Mouse (Mus musculus) small intestine, adult 2 months (tissue): ENCODE data around the gene Rnf212.

Experiments
- CTCF ChIP-seq: fragments of 200-500 bp; IDR thresholded peaks from 2 replicates; pipeline ENCODE4 v1.5.1; 2012; ENCODE audit warnings: low read depth, mild to moderate bottlenecking, control low read depth, inconsistent platforms, low read length, moderate library complexity, mixed read lengths; ENCODE audit not compliant: insufficient replicate concordance, insufficient read length; ENCODE audit errors: extremely low read depth
- POLR2A ChIP-seq: fragments of 200-500 bp; IDR thresholded peaks from 2 replicates; pipeline ENCODE4 v1.6.1; 2012; ENCODE audit warnings: low read depth, mild to moderate bottlenecking, control low read depth, inconsistent platforms, low read length, moderate library complexity

DNA sequence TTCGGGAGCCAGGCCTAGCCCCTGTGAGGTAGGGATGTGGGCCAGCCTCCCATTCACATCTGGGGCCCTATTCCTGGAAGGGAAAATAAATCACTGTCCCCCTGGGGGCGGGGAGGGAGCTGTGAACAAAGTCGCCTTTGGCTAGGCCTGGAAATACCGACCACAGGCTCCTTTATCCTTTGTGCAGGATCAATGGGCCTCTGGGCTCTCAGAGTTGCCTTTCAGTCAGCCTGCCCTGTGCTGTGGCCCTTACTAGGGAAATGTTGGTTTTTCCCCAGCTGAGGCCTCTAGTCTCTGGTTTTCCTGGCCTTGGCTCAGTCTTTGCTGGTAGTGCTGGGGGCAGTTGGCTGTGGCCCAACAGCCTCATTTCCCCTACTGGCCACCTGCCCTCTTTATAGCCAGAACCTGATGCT is 77.4 kb downstream of the Rnf212 start:
- no peak for TF ChIP-seq CTCF
- no peak for TF ChIP-seq POLR2A
